Mouse (Mus musculus): ENCODE results near the gene Ciao1.
A peak's percentile ranks its signal among the peaks of the same experiment; 100 is the strongest.
"Not testable (repeated sequence)": the region's sequence is repeated elsewhere in the genome, so short reads cannot be mapped to it uniquely, and the experiment has no call there.

Gene Ciao1

DNA sequence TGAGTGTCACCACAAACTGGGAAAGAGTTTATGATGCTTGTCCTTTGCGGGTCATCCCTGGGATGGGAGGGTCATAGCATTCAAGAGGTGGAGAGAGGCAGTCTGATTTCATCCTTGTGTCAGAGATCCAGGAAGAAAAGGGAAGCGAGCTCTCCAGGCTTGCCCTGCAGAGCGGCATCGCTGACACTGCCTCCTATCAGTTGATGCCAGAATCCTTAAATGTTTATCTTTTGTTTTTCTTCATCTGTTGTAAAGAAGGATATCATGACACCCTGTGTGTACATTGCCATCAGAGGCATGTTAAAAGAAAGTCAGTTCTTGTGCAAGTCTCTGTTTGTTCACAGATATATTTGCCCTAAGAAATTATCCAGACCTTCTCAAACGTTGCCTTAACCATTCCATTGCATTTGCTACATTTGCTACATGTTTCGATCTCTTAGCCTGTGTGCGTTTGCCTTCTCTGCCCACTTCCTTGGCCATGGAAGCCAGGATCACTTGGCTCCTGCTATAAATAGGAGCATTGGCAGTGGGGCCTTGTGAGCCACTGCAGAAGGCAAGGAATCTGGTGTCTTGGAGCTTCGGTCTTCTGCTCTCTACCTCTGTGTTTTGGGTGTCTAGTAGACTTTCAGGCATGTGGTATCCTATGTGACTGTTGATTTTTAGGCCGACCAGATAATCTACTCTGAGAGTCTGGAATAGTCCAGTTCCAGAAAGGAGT lies 2.8 kb upstream of the Ciao1 start:
- DNase-seq (ENCODE audit: low read depth, low spot score), result no peak

- DNase-seq (ENCODE audit: low read depth, low spot score), result peak; percentile 33
These were observed 853 bp upstream of the Ciao1 start for GRCm38 (mm10) chr2:127248334-127249004.

GRCm38 (mm10) chr2:127240065-127240464 lies 7.6 kb downstream of the Ciao1 start:
- DNase-seq (ENCODE audit: low read depth, low spot score), result no peak

DNA sequence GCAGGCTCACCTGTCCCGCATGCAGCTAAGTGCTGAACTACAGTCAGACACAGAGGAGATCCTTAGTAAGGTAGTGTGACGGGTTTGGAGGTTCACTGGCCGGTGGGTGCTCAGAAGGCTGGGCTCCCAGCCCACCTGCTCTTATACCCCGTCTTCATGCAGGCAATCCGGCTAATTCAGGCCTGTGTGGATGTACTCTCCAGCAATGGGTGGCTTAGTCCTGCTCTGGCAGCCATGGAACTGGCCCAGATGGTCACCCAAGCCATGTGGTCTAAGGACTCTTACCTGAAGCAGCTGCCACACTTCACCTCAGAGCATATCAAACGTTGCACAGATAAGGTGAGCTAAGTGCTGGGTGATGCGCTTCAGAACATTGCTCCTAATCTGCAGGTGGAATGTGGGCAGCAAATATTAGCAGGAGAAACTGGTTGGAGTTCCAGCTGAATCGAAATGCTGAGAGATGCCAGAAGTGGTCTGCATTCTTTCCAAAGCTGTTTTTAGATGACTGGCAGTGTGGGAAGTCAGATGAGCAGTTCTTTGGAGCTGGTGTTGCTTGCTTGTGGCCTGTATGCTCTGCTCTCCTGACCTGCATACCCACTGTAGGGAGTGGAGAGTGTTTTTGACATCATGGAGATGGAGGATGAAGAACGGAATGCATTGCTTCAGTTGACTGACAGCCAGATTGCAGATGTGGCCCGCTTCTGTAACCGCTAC lies 9.6 kb downstream of the Ciao1 start:
- no peak for DNase-seq (ENCODE audit: low read depth, low spot score)

GRCm38 (mm10) chr2:127225261-127225660 lies 22.4 kb downstream of the Ciao1 start:
- no peak for DNase-seq (ENCODE audit: low read depth, low spot score)

DNA sequence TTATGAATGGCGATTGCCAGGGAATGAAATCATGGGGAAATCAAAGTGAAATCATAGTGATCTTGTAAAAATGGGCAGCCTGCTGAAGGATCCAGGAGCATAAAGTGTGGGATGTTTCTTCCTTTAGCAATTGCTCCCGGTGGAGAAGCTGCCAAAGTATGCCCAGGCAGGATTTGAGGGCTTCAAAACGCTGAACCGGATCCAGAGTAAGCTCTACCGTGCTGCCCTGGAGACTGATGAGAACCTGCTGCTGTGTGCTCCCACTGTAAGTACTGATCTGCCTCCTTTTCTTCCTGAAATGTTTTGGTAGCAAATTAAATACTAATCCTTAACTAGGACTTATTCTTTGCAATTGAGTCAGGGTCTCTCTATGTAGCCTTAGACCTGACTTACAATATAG lies 29.9 kb downstream of the Ciao1 start:
- DNase-seq (ENCODE audit: low read depth, low spot score), result no peak

- no peak for DNase-seq (ENCODE audit: low read depth, low spot score)
These were observed 36.9 kb downstream of the Ciao1 start for GRCm38 (mm10) chr2:127210701-127211100.

DNA sequence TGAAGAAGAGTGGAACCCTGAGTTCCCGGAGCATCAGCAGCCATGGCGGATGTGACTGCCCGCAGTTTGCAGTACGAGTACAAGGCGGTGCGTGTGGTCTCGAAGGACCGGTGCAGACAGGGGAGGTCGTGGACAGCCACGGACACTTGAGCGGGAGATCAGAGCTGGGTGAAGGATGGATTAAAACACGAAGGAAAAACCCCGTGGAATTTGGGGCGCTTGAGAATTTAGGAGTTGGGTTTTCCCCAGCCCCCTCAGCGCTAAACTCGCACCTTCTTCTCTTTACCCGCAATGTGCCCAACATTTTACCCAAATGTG lies 39.2 kb downstream of the Ciao1 start:
- DNase-seq (ENCODE audit: low read depth, low spot score), result no peak

GRCm38 (mm10) chr2:127207547-127208451 lies 39.8 kb downstream of the Ciao1 start, which contains the start of the genes 1810024B03Rik and Snrnp200:
Gene 1810024B03Rik, minus strand, starts transcription at chr2:127208280.
Gene Snrnp200, plus strand, starts transcription at chr2:127208386.
- peak; percentile 91 for DNase-seq (ENCODE audit: low read depth, low spot score)

DNA sequence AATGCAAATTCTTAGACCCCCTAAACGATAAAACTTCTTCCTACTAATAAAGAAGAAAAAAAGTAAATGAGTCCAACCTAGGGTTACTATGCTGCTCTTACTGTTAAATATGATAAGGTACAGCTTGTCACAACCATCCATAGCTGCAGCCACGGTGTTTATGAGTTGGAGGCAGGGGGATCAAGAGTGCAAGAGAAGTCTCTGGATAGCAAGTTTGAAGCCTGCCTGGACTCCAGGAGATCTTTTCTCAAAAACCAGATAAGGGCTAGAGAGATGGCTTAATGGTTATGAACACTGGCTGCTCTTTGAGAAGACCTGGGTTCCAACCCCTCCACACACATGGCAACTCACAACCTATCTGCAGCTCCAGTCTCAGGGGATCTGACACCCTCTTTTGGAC lies 40.7 kb downstream of the Ciao1 start:
- DNase-seq (ENCODE audit: low read depth, low spot score), result no peak

DNA sequence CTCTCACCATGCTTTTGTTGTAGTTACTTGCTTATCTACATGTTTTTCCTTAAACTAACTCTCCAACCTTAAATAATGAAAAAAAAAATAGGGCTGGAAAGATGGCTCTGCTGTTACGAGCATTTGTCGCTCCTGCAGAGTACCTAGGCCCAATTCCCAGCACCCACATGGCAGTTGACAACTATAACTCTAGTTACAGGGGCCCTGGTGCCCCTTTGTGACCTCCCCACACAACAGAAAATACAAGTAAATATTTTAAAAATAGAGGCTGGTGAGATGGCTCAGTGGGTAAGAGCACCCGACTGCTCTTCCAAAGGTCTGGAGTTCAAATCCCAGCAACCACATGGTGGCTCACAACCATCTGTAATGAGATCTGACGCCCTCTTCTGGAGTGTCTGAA lies 41.7 kb downstream of the Ciao1 start:
- not testable (repeated sequence) for DNase-seq (ENCODE audit: low read depth, low spot score)

DNA sequence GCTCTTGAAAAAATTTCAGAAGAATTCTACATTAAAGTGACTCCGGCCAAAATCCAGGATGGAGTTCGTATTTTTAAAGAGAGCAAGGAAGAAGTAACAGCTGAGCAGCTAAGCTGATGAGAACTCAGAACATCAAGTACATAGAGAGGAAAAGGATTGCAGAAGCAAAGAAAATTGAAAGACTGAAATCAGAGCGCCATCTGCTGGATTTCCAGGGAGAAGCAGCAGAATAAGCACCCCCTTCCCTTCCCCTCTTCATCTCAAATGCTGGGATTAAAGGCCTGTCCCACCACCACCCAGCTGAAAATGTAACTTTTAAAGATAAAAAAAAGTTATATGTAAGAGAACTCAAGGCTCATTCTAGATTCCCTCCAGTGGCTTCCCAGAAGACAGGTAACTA lies 42.7 kb downstream of the Ciao1 start:
- DNase-seq (ENCODE audit: low read depth, low spot score), result peak; percentile 55
